Mouse (Mus musculus) liver, embryonic 14.5 days (tissue): ENCODE results near the gene Cpn1. TPM values are rescaled to one million over a fixed set of nuclear protein-coding genes. Genes with fewer than 3 reads are reported as not detected.

Experiments
- ATAC-seq: fragments of 200-750 bp; cut with Nextera tagmentation; 2 replicates; pipeline ENCODE4 v1.8.0; 2017; ENCODE audit warnings: moderate number of reproducible peaks, mild to moderate bottlenecking, moderate library complexity; ENCODE audit not compliant: insufficient read depth
- DNase-seq, 3 experiments: peaks; one replicate each; pipeline ENCODE4 v3.0.0-alpha.2; 2012 to 2013; ENCODE audit warnings: low read depth in 3 of 3, low spot score in 3 of 3
- H3K27ac ChIP-seq: fragments of 300-500 bp; sonication (generic); 2 replicates; pipeline ENCODE4 v1.5.1; 2014; ENCODE audit warnings: moderate library complexity, mild to moderate bottlenecking, control low read depth, inconsistent platforms
- H3K27me3 ChIP-seq: fragments of 300-500 bp; sonication (generic); 2 replicates; pipeline ENCODE4 v1.6.1; 2014; ENCODE audit warnings: mild to moderate bottlenecking, low read length, moderate library complexity; ENCODE audit not compliant: control insufficient read depth, insufficient read depth
- H3K36me3 ChIP-seq: fragments of 300-500 bp; sonication (generic); replicated peaks from 2 replicates; pipeline ENCODE4 v1.6.1; 2014; ENCODE audit warnings: low read depth; ENCODE audit not compliant: control insufficient read depth, insufficient read depth
- H3K4me1 ChIP-seq, 2 experiments: fragments of 200-500 bp in 1 of 2; fragments of 300-500 bp in 1 of 2; sonication (generic) in 1 of 2; replicated peaks; 2 replicates each; pipeline ENCODE4 v1.6.1; 2012 to 2014; ENCODE audit warnings: antibody characterized with exemption in 1 of 2, inconsistent platforms in 1 of 2, low read length in 1 of 2; ENCODE audit not compliant: control insufficient read depth in 2 of 2, insufficient read depth in 2 of 2
- H3K4me2 ChIP-seq: fragments of 300-500 bp; sonication (generic); 2 replicates; pipeline ENCODE4 v1.6.1; 2014; ENCODE audit warnings: low read depth, mild to moderate bottlenecking, control low read depth, moderate library complexity
- H3K4me3 ChIP-seq, 2 experiments: fragments of 200-500 bp in 1 of 2; fragments of 300-500 bp in 1 of 2; sonication (generic) in 1 of 2; 2 replicates each; pipeline ENCODE4 v1.5.1; 2012 to 2014; ENCODE audit warnings: low read depth in 2 of 2, low read length in 2 of 2, mild to moderate bottlenecking in 2 of 2, control low read depth in 1 of 2, inconsistent platforms in 1 of 2, moderate library complexity in 1 of 2; ENCODE audit not compliant: insufficient read depth in 1 of 2
- H3K9ac ChIP-seq: fragments of 300-500 bp; sonication (generic); replicated peaks from 2 replicates; pipeline ENCODE4 v1.6.1; 2014; ENCODE audit warnings: mild to moderate bottlenecking, control low read depth, moderate library complexity
- H3K9me3 ChIP-seq: fragments of 300-500 bp; sonication (generic); 2 replicates; pipeline ENCODE4 v1.6.1; 2016; ENCODE audit warnings: low read length, mixed read lengths; ENCODE audit not compliant: control insufficient read depth
- CTCF ChIP-seq: IDR thresholded peaks from 2 replicates; pipeline ENCODE4 v1.5.1; 2016; ENCODE audit warnings: antibody characterized with exemption, low read depth, control low read depth
- EP300 ChIP-seq: IDR thresholded peaks from 2 replicates; pipeline ENCODE4 v1.6.1; 2016; ENCODE audit warnings: antibody characterized with exemption, low read depth
- WGBS: fragments of 180-500 bp; shearing (Covaris S2); extraction: QIAGEN DNeasy Blood & Tissue Kit; methylation state at CpG from one replicate; pipeline ENCODE4 v1.1.7; 2014; ENCODE audit not compliant: insufficient replicate concordance; 5-methylcytosine and 5-hydroxymethylcytosine counted together
- polyA plus RNA-seq, 2 experiments: library from polyadenylated mRNA; depleted of rRNA in 1 of 2; stranded (reverse) in 1 of 2; unstranded in 1 of 2; fragments of >200 nt; fragmentation: Nextera tagmentation in 1 of 2; extraction: Ambion mirVana in 1 of 2; gene quantifications; 2 replicates each; pipeline versions ENCODE4 v1.2.1 to v1.2.3; 2012 to 2014

The Cpn1 gene
- polyA plus RNA-seq, 2 experiments = 43.9 to 49.5 TPM

DNA sequence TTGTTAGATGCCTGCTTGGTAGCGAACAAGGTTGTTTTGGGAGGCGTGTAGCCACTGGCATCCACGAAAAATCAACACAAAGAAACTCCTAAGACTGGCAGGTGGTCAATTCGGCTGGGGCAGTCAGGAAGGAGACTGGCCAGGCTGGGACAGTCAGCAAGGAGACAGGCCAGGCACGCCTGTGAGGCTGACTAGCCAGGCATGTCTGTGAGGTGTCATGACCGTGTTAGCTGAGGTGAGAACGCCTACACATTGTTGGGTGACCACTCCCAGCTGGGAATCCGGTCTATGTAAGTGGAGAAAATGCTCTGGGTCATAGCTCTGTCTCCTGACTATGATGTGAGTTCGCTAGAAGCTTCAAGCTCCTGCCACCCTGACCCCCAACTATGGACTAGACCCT is 23.6 kb downstream of the Cpn1 start:
- H3K9ac ChIP-seq = no peak overlapping the region
- no peak for TF ChIP-seq CTCF
- TF ChIP-seq EP300 = no peak
- no peaks in the 10 kb centered on the region for H3K4me1 ChIP-seq
- H3K36me3 ChIP-seq = no peaks in the 10 kb centered on the region
- H3K27me3 ChIP-seq = no peaks in the 10 kb centered on the region
- DNase-seq = no peak
- no peaks in the 10 kb centered on the region for H3K9me3 ChIP-seq
- WGBS = 54% methylated on average over 9 of the region's 9 CpGs
- no peak overlapping the region for H3K27ac ChIP-seq
- no peak for ATAC-seq
- H3K4me3 ChIP-seq = no peak overlapping the region
- H3K4me2 ChIP-seq = no peak overlapping the region

DNA sequence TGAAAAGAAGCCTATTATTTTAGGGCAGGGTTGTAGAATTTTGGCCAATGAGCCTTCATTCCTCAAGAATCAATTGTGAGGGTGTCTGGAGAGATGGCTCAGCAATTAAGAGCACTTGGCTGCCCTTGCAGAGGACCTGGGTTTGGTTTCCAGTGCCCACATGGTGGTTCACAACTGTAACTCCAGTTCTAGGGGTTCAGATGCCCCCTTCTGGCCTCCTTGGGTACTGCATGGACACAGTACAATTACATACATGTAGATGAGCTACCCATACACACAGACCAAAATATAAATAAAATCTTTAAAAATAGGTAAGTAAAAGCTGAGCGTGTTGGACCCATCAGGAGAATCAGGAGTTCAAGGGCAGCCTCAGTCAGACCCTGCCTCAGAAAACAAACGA is 25.2 kb downstream of the Cpn1 start:
- TF ChIP-seq EP300 (no peak), CTCF (peak; percentile 71)
- ATAC-seq = no peak

DNA sequence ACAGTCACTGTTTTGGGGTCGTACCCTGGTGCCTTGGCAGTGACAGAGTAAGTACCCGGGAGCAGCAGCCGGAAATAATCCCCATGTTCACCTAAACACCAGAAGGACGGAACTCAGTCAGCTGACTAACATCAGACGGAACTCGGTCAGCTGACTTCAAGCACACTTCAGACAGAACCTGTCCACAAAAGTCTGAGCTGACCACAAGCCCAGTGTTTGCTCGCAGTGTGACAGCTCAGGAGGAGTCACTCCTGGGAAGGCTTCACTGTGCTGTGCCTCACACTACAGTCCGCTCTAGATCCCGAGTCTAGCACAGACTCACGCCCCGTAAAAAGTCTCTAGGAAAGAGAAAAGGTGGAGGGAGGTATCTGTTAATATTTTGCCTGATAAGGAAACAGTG is 26.3 kb downstream of the Cpn1 start:
- no peak overlapping the region for H3K4me3 ChIP-seq
- no peaks in the 10 kb centered on the region for H3K9me3 ChIP-seq
- WGBS = 70% methylated on average over 11 of the region's 11 CpGs
- no peaks in the 10 kb centered on the region for H3K36me3 ChIP-seq
- H3K27me3 ChIP-seq = no peaks in the 10 kb centered on the region
- H3K4me2 ChIP-seq = no peak overlapping the region
- ATAC-seq = no peak
- H3K4me1 ChIP-seq = no peaks in the 10 kb centered on the region
- H3K9ac ChIP-seq = no peak overlapping the region
- TF ChIP-seq CTCF (no peak), EP300 (no peak)
- no peak overlapping the region for H3K27ac ChIP-seq
- DNase-seq = no peak

More for the DNA sequence above, 25.2 kb downstream of the Cpn1 start:
- H3K36me3 ChIP-seq = no peaks in the 10 kb centered on the region
- H3K9ac ChIP-seq = no peak overlapping the region
- WGBS = 54% methylated on average over 2 of the region's 2 CpGs
- H3K27ac ChIP-seq = no peak overlapping the region
- DNase-seq = peak in 1 of 3 experiments; percentile 14
- no peaks in the 10 kb centered on the region for H3K9me3 ChIP-seq
- H3K4me2 ChIP-seq = no peak overlapping the region
- no peaks in the 10 kb centered on the region for H3K4me1 ChIP-seq
- H3K4me3 ChIP-seq = no peak overlapping the region
- no peaks in the 10 kb centered on the region for H3K27me3 ChIP-seq

DNA sequence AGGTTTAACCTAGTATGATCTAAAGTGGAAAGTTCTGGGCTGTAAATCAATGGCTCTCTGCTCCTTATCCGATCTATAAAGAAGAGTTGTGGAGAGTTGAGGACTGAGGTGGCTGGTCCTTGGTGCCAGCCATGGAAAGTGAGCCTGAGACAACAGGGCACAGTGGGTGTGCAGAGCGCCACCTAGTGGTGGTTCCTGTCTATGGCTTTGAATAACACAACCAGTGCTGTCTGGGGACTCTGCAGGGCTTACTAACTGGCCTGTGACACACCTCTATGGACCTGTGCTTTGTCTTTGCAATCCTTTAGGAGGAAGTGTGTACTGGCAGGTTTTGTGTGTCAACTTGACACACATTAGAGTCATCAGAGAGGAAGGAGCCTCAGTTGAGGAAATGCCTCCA is 27.2 kb downstream of the Cpn1 start:
- Histone ChIP-seq H3K36me3 (no peaks in the 10 kb centered on the region), H3K27me3 (no peaks in the 10 kb centered on the region), H3K27ac (no peak overlapping the region), H3K9me3 (no peaks in the 10 kb centered on the region), H3K4me1 (no peaks in the 10 kb centered on the region), H3K9ac (no peak overlapping the region), H3K4me3 (no peak overlapping the region), H3K4me2 (no peak overlapping the region)
- WGBS = 19% methylated on average over 2 of the region's 2 CpGs
- TF ChIP-seq EP300 (no peak), CTCF (peak; percentile 96)
- ATAC-seq (0 out of 2 replicates have a peak, but pooled peaks have one; percentile 35), DNase-seq (peak; percentile 31 to 36 (median 36))

DNA sequence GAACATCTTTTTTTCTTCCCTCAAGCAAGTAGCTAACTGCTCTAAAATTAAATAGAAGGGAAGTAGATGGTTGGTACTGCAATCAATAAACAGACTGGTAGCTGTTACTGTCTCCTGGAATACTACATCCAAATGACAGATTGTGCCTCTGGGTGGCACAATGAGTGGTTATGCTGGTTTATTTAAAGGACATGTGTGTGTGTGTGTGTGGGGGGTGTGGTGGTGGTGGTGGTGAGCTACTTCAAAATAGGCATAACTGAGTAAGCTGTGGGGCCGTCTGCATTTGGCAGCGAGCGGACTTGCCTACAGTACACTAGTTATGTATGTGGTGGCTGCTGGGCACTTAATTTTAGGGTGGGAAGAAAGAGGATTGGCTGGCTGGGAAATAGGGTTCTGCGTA is 28.5 kb downstream of the Cpn1 start:
- 81% methylated on average over 4 of the region's 4 CpGs for WGBS

More for the DNA sequence above, 28.5 kb downstream of the Cpn1 start:
- H3K4me2 ChIP-seq = no peak overlapping the region
- ATAC-seq (no peak), DNase-seq (no peak)
- no peaks in the 10 kb centered on the region for H3K9me3 ChIP-seq
- no peak for TF ChIP-seq CTCF
- TF ChIP-seq EP300 = no peak
- H3K27me3 ChIP-seq = no peaks in the 10 kb centered on the region
- H3K4me3 ChIP-seq = no peak overlapping the region
- no peaks in the 10 kb centered on the region for H3K4me1 ChIP-seq
- H3K9ac ChIP-seq = no peak overlapping the region
- H3K27ac ChIP-seq = no peak overlapping the region
- no peaks in the 10 kb centered on the region for H3K36me3 ChIP-seq
